Mouse (Mus musculus) erythroblast, embryonic 14.5 days (primary cell): ENCODE results near the gene Pcbp2. TPM values are rescaled to one million over a fixed set of nuclear protein-coding genes. Genes with fewer than 3 reads are reported as not detected.

ENCODE experiments used
- H3K27me3 ChIP-seq: 2 replicates; pipeline ENCODE4 v1.6.1; 2012; ENCODE audit warnings: inconsistent platforms; ENCODE audit not compliant: control insufficient read depth
- H3K36me3 ChIP-seq: 2 replicates; pipeline ENCODE4 v1.6.1; 2012; ENCODE audit warnings: mild to moderate bottlenecking, inconsistent platforms; ENCODE audit not compliant: control insufficient read depth
- H3K4me1 ChIP-seq: 2 replicates; pipeline ENCODE4 v1.6.1; 2012; ENCODE audit warnings: inconsistent platforms; ENCODE audit not compliant: control insufficient read depth
- H3K4me3 ChIP-seq: replicated peaks from 2 replicates; pipeline ENCODE3; 2012; ENCODE audit warnings: moderate library complexity, mild to moderate bottlenecking, inconsistent platforms
- H3K9me3 ChIP-seq: 2 replicates; pipeline ENCODE4 v1.6.1; 2012; ENCODE audit warnings: low read length, inconsistent platforms, mixed read lengths; ENCODE audit not compliant: control insufficient read depth
- GATA1 ChIP-seq: IDR thresholded peaks from 2 replicates; pipeline ENCODE4 v1.6.1; 2012; ENCODE audit warnings: low read length, inconsistent platforms, mixed read lengths
- TAL1 ChIP-seq: IDR thresholded peaks from 3 replicates; pipeline ENCODE4 v1.6.1; 2012; ENCODE audit warnings: low read length, inconsistent platforms, mixed read lengths
- polyA plus RNA-seq: library from polyadenylated mRNA; stranded (reverse); fragments of >175 nt; gene quantifications from 2 replicates; pipeline ENCODE4 v1.2.3, GENCODE M21; 2012

The Pcbp2 gene
- polyA plus RNA-seq, 1 experiment, result 31.3 TPM

GRCm38 (mm10) chr15:102527936-102528335, 57.6 kb downstream of the Pcbp2 start:
- Histone ChIP-seq H3K4me1 (no peaks in the 10 kb centered on the region), H3K27me3 (no peaks in the 10 kb centered on the region), H3K4me3 (no peak overlapping the region), H3K36me3 (peaks cover 66% of the 10 kb centered on the region), H3K9me3 (no peaks in the 10 kb centered on the region)
- TF ChIP-seq GATA1 (no peak), TAL1 (no peak)

GRCm38 (mm10) chr15:102528396-102528795, 58.1 kb downstream of the Pcbp2 start:
- H3K4me3 ChIP-seq, result no peak overlapping the region
- H3K4me1 ChIP-seq, result no peaks in the 10 kb centered on the region
- TF ChIP-seq GATA1 (no peak), TAL1 (no peak)
- no peaks in the 10 kb centered on the region for H3K9me3 ChIP-seq
- no peaks in the 10 kb centered on the region for H3K27me3 ChIP-seq
- H3K36me3 ChIP-seq, result peaks cover 67% of the 10 kb centered on the region

- Histone ChIP-seq H3K36me3 (peaks cover 70% of the 10 kb centered on the region), H3K4me3 (no peak overlapping the region), H3K27me3 (no peaks in the 10 kb centered on the region), H3K4me1 (no peaks in the 10 kb centered on the region), H3K9me3 (no peaks in the 10 kb centered on the region)
- no peak for TF ChIP-seq TAL1
- no peak for TF ChIP-seq GATA1
Observed at GRCm38 (mm10) chr15:102530566-102530965, 60.2 kb downstream of the Pcbp2 start.

GRCm38 (mm10) chr15:102531586-102531985, 61.2 kb downstream of the Pcbp2 start:
- no peak overlapping the region for H3K4me3 ChIP-seq
- no peaks in the 10 kb centered on the region for H3K4me1 ChIP-seq
- peaks cover 80% of the 10 kb centered on the region for H3K36me3 ChIP-seq
- H3K27me3 ChIP-seq, result no peaks in the 10 kb centered on the region
- TF ChIP-seq GATA1 (no peak), TAL1 (no peak)
- H3K9me3 ChIP-seq, result no peaks in the 10 kb centered on the region

GRCm38 (mm10) chr15:102532106-102532900, 62.0 kb downstream of the Pcbp2 start:
- Histone ChIP-seq H3K36me3 (peaks cover 83% of the 10 kb centered on the region), H3K9me3 (no peaks in the 10 kb centered on the region), H3K4me1 (no peaks in the 10 kb centered on the region), H3K4me3 (no peak overlapping the region), H3K27me3 (no peaks in the 10 kb centered on the region)
- no peak for TF ChIP-seq TAL1
- TF ChIP-seq GATA1, result no peak

GRCm38 (mm10) chr15:102533926-102534325, 63.6 kb downstream of the Pcbp2 start:
- Histone ChIP-seq H3K9me3 (no peaks in the 10 kb centered on the region), H3K4me1 (no peaks in the 10 kb centered on the region), H3K4me3 (no peak overlapping the region), H3K27me3 (no peaks in the 10 kb centered on the region), H3K36me3 (peaks cover 75% of the 10 kb centered on the region)
- no peak for TF ChIP-seq TAL1
- no peak for TF ChIP-seq GATA1

- Histone ChIP-seq H3K27me3 (no peaks in the 10 kb centered on the region), H3K9me3 (no peaks in the 10 kb centered on the region), H3K4me3 (no peak overlapping the region), H3K36me3 (peaks cover 64% of the 10 kb centered on the region), H3K4me1 (no peaks in the 10 kb centered on the region)
- TF ChIP-seq TAL1 (no peak), GATA1 (no peak)
Observed at GRCm38 (mm10) chr15:102544801-102545200, 74.5 kb downstream of the Pcbp2 start.

- H3K27me3 ChIP-seq, result no peaks in the 10 kb centered on the region
- H3K9me3 ChIP-seq, result no peaks in the 10 kb centered on the region
- no peaks in the 10 kb centered on the region for H3K4me1 ChIP-seq
- H3K4me3 ChIP-seq, result no peak overlapping the region
- peaks cover 55% of the 10 kb centered on the region for H3K36me3 ChIP-seq
- no peak for TF ChIP-seq GATA1
- TF ChIP-seq TAL1, result no peak
Observed at GRCm38 (mm10) chr15:102546246-102546645, 75.9 kb downstream of the Pcbp2 start.

GRCm38 (mm10) chr15:102546677-102547427, 76.5 kb downstream of the Pcbp2 start:
- H3K4me3 ChIP-seq, result no peak overlapping the region
- peaks cover 56% of the 10 kb centered on the region for H3K36me3 ChIP-seq
- TF ChIP-seq TAL1, result no peak
- no peak for TF ChIP-seq GATA1
- H3K9me3 ChIP-seq, result no peaks in the 10 kb centered on the region
- no peaks in the 10 kb centered on the region for H3K27me3 ChIP-seq
- no peaks in the 10 kb centered on the region for H3K4me1 ChIP-seq
